Mouse (Mus musculus): ENCODE measurements around the gene Pitpnm2.

DNA sequence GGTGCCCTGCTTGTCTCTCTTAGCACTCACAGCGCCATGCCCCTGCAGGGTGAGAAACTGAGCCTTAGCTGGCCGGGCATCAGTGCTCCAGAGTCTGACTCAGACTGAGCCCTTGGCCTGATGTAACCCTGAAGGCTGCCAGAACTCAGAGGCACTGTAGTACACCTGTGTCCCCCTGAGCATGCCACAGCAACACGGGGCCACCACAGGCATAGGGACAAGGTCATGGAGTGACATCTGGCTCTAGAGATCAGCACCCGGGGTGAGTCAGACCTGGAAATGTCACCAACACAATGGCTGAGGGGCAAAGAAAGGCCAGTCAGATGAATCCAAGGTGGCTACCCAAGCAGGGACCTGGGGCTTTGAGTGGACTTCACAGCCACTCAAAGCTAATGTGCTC is 162.7 kb downstream of the Pitpnm2 start:
- no peak for TF ChIP-seq CTCF (IDR thresholded peaks at IDR 0.05; ENCODE audit: extremely low read depth, insufficient read depth, low read length)
- TF ChIP-seq POLR2A (IDR thresholded peaks at IDR 0.05; ENCODE audit: extremely low read depth, insufficient read depth, low read length): no peak

All from cortical plate, adult 2 months (tissue).